10 mouse cellular contexts compared by ENCODE assay signal in the genomic region with DNA sequence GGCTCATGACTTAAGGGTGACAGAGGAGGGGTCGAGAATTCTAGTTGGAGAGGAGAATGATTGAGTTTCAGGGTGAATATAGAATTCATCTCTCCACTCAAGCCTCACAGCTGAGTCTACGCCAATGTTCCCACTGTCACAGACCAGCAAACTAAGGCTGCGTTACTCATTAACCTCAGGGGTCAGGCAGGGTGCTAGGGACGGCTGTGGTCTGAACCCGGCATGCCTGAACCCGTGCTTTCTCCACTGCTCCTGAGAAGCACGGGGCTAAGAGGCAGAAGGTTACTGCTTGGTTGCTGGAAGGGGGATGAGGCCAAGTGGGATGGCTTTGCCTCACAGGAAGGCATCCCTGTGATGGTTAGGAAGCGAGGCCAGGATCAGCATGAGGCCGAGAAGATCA. TPM values are rescaled to one million over a fixed set of nuclear protein-coding genes. Genes with fewer than 3 reads are reported as not detected.
A peak's percentile ranks its signal among the peaks of the same experiment; 100 is the strongest.
DNase-seq lines count a peak whose midpoint lies in the region; ATAC-seq and TF ChIP-seq lines count a peak whose summit lies in the region.
"Had no signal": no experiment of that assay in that cellular context is flagged by ENCODE, and none has a peak within 500 bp of the region (broad histone marks: within the 10 kb centered on the region; RNA-seq: fewer than 3 reads in every experiment).

No protein-coding gene starts in this region.

- peak overlapping the region; percentile 48 to 76 for H3K27ac ChIP-seq in heart, embryonic 14.5 days (replicated peaks in 1 of 2; ENCODE audit: control insufficient read depth in 1 of 2, insufficient read depth in 1 of 2, low read depth in 2 of 2, low read length in 2 of 2)
- H3K27ac ChIP-seq in embryonic facial prominence, embryonic 11.5 days (replicated peaks; ENCODE audit: low read depth, low read length): no peak overlapping the region
- peak overlapping the region; percentile 6; the same call in 1 of the 2 replicates for H3K27ac ChIP-seq in liver, embryonic 11.5 days (ENCODE audit: low read depth, low read length)
- H3K27ac ChIP-seq: midbrain, embryonic 15.5 days had no signal

- no peaks in the 10 kb centered on the region for H3K9me3 ChIP-seq in heart, embryonic 14.5 days (ENCODE audit: control insufficient read depth, low read length)
- H3K9me3 ChIP-seq in embryonic facial prominence, embryonic 11.5 days (replicated peaks; ENCODE audit: control insufficient read depth, low read length): no peaks in the 10 kb centered on the region
- H3K9me3 ChIP-seq in liver, embryonic 11.5 days (ENCODE audit: control insufficient read depth, low read length): no peaks in the 10 kb centered on the region
- H3K9me3 ChIP-seq: midbrain, embryonic 15.5 days had no signal

- no peaks in the 10 kb centered on the region for H3K36me3 ChIP-seq in heart, embryonic 14.5 days (ENCODE audit: control insufficient read depth, insufficient read depth, low read length)
- no peaks in the 10 kb centered on the region for H3K36me3 ChIP-seq in embryonic facial prominence, embryonic 11.5 days (replicated peaks; ENCODE audit: control insufficient read depth, insufficient read depth, low read depth, low read length)
- H3K36me3 ChIP-seq in liver, embryonic 11.5 days (ENCODE audit: control insufficient read depth, insufficient read depth, low read length): no peaks in the 10 kb centered on the region
- H3K36me3 ChIP-seq: midbrain, embryonic 15.5 days had no signal

- no peak for ATAC-seq in heart, embryonic 14.5 days (ENCODE audit: insufficient number of reproducible peaks, insufficient read depth, low FRiP score, low read depth)
- no peak for ATAC-seq in embryonic facial prominence, embryonic 11.5 days (replicated peaks; ENCODE audit: insufficient number of reproducible peaks, low FRiP score, low TSS enrichment, low read depth)
- ATAC-seq in liver, embryonic 11.5 days (replicated peaks; ENCODE audit: low FRiP score): peak; percentile 71
- ATAC-seq: CD4-positive, CD25-positive, alpha-beta regulatory T cell, adult 4 months; midbrain, embryonic 15.5 days had no signal

- no peaks in the 10 kb centered on the region; the same call in 1 of the 2 replicates for H3K27me3 ChIP-seq in heart, embryonic 14.5 days (ENCODE audit: control insufficient read depth, insufficient read depth, low read length)
- no peaks in the 10 kb centered on the region for H3K27me3 ChIP-seq in embryonic facial prominence, embryonic 11.5 days (ENCODE audit: control insufficient read depth, insufficient read depth, low read length)
- no peaks in the 10 kb centered on the region for H3K27me3 ChIP-seq in liver, embryonic 11.5 days (replicated peaks; ENCODE audit: control insufficient read depth, insufficient read depth, low read length)
- H3K27me3 ChIP-seq: midbrain, embryonic 15.5 days had no signal

- peak overlapping the region; percentile 63 for H3K4me2 ChIP-seq in heart, embryonic 14.5 days (ENCODE audit: low read length)
- peak overlapping the region; percentile 28; the same call in 1 of the 2 replicates for H3K4me2 ChIP-seq in embryonic facial prominence, embryonic 11.5 days (ENCODE audit: low read depth, low read length)
- H3K4me2 ChIP-seq in liver, embryonic 11.5 days: peak overlapping the region; percentile 46
- H3K4me2 ChIP-seq: midbrain, embryonic 15.5 days had no signal

- peaks cover 13 to 16% of the 10 kb centered on the region in 2 experiments; a peak in 3 of 4 replicates for H3K4me1 ChIP-seq in heart, embryonic 14.5 days (ENCODE audit: control insufficient read depth in 2 of 2, insufficient read depth in 2 of 2, low read length in 2 of 2)
- H3K4me1 ChIP-seq in embryonic facial prominence, embryonic 11.5 days (ENCODE audit: control insufficient read depth, insufficient read depth, low read length): no peaks in the 10 kb centered on the region; the same call in 1 of the 2 replicates
- H3K4me1 ChIP-seq in liver, embryonic 11.5 days (replicated peaks; ENCODE audit: control insufficient read depth, insufficient read depth, low read length): no peaks in the 10 kb centered on the region
- H3K4me1 ChIP-seq in lung, adult 2 months (ENCODE audit: control insufficient read depth, insufficient read depth, low read length): no peaks in the 10 kb centered on the region
- H3K4me1 ChIP-seq: midbrain, embryonic 15.5 days had no signal

- 38% methylated on average over 9 of the region's 9 CpGs for WGBS in heart, embryonic 14.5 days
- 52% methylated on average over 9 of the region's 9 CpGs for WGBS in embryonic facial prominence, embryonic 11.5 days
- WGBS in liver, embryonic 11.5 days: 46% methylated on average over 9 of the region's 9 CpGs
- 39% methylated on average over 9 of the region's 9 CpGs for WGBS in lung, adult 2 months

- H3K9ac ChIP-seq in heart, embryonic 14.5 days (ENCODE audit: low read length): peak overlapping the region; percentile 59
- no peak overlapping the region for H3K9ac ChIP-seq in embryonic facial prominence, embryonic 11.5 days (replicated peaks; ENCODE audit: low read length)
- H3K9ac ChIP-seq in liver, embryonic 11.5 days (ENCODE audit: low read depth, low read length): no peak overlapping the region
- H3K9ac ChIP-seq: midbrain, embryonic 15.5 days had no signal

- DNase-seq in heart, adult 18-20 months: no peak
- no peak for DNase-seq in embryonic facial prominence, embryonic 11.5 days (ENCODE audit: low spot score)
- DNase-seq in kidney, adult 8-10 months: peak; percentile 84 to 90
- no peak for DNase-seq in liver, embryonic 11.5 days (ENCODE audit: low spot score)
- DNase-seq in thymus, postnatal 36 days: no peak
- no peak for DNase-seq in cerebellum, adult 11-12 months
- DNase-seq in lung, adult 2 months: no peak

- no peak for TF ChIP-seq POLR2A in lung, adult 2 months (IDR thresholded peaks at IDR 0.05; ENCODE audit: borderline replicate concordance, extremely low read depth, low read depth, low read length)

- H3K4me3 ChIP-seq in heart, embryonic 14.5 days (ENCODE audit: control insufficient read depth in 1 of 2, insufficient read depth in 1 of 2, low read depth in 1 of 2, low read length in 2 of 2): peak overlapping the region; percentile 25 to 28
- no peak overlapping the region for H3K4me3 ChIP-seq in embryonic facial prominence, embryonic 11.5 days (ENCODE audit: low read depth, low read length)
- H3K4me3 ChIP-seq in liver, embryonic 11.5 days (ENCODE audit: low read depth, low read length): peak overlapping the region; percentile 23
- H3K4me3 ChIP-seq in lung, adult 2 months (replicated peaks; ENCODE audit: extremely low read depth, low read depth, low read length): no peak overlapping the region
- H3K4me3 ChIP-seq: midbrain, embryonic 15.5 days had no signal

- no peak for TF ChIP-seq CTCF in lung, adult 2 months (IDR thresholded peaks at IDR 0.05; ENCODE audit: insufficient read depth, low read length)

RNA-seq across cellular contexts. Expression of a gene that starts 0.5 kb away (rescaled TPM):
- polyA plus RNA-seq in heart, embryonic 14.5 days (2014; fragmentation: Nextera tagmentation; extraction: Ambion mirVana): 8.0 and 9.3 TPM in 2 replicates
- under 1 TPM; 0.21 to 0.35 TPM for total RNA-seq in heart, adult 18-20 months (2021)
- polyA plus RNA-seq in embryonic facial prominence, embryonic 11.5 days (2014; fragmentation: Nextera tagmentation; extraction: Ambion mirVana): 0.91 and 1.5 TPM in 2 replicates
- 17.6 and 18.7 TPM in 2 replicates for polyA plus RNA-seq in liver, embryonic 11.5 days (2014; fragmentation: Nextera tagmentation; extraction: Ambion mirVana)
- 0.70 and 0.76 TPM in 2 replicates for polyA plus RNA-seq in lung, adult 2 months (2012; rRNA removed)

RNA-seq across cellular contexts. Expression of a gene that starts 42.4 kb away (rescaled TPM):
- not detected in 2 replicates for polyA plus RNA-seq in heart, embryonic 14.5 days (2014; fragmentation: Nextera tagmentation; extraction: Ambion mirVana)
- not detected for total RNA-seq in heart, adult 18-20 months (2021)
- polyA plus RNA-seq in embryonic facial prominence, embryonic 11.5 days (2014; fragmentation: Nextera tagmentation; extraction: Ambion mirVana): not detected in 2 replicates
- 1.1 and 1.4 TPM in 2 replicates for polyA plus RNA-seq in liver, embryonic 11.5 days (2014; fragmentation: Nextera tagmentation; extraction: Ambion mirVana)
- 0.54 and 0.66 TPM in 2 replicates for polyA plus RNA-seq in lung, adult 2 months (2012; rRNA removed)
- polyA plus RNA-seq: CD4-positive, CD25-positive, alpha-beta regulatory T cell, adult 4 months had no signal

RNA-seq across cellular contexts. Expression of a gene that starts 54.8 kb away (rescaled TPM):
- polyA plus RNA-seq in heart, embryonic 14.5 days (2014; fragmentation: Nextera tagmentation; extraction: Ambion mirVana): 1.7 and 1.8 TPM in 2 replicates
- total RNA-seq in heart, adult 18-20 months (2021): 1 to 10 TPM; 1.3 to 1.7 TPM
- polyA plus RNA-seq in embryonic facial prominence, embryonic 11.5 days (2014; fragmentation: Nextera tagmentation; extraction: Ambion mirVana): 0.66 and 1.0 TPM in 2 replicates
- 3.6 and 5.5 TPM in 2 replicates for polyA plus RNA-seq in liver, embryonic 11.5 days (2014; fragmentation: Nextera tagmentation; extraction: Ambion mirVana)
- 10.3 and 15.0 TPM in 2 replicates for polyA plus RNA-seq in lung, adult 2 months (2012; rRNA removed)

Comparison
In these comparisons a context has a peak if more than half of its experiments do, and no peak if none do; other contexts are left out.
1. H3K4me3 ChIP-seq: peak in heart, embryonic 14.5 days (2 of 2) and liver, embryonic 11.5 days (single experiment); none in embryonic facial prominence, embryonic 11.5 days (single experiment) and lung, adult 2 months (single experiment).
2. DNase-seq: peak in kidney, adult 8-10 months (2 of 2); none in heart, adult 18-20 months (0 of 2), embryonic facial prominence, embryonic 11.5 days (single experiment), liver, embryonic 11.5 days (single experiment), thymus, postnatal 36 days (0 of 2), cerebellum, adult 11-12 months (single experiment) and lung, adult 2 months (single experiment).
3. Peak in every context shown above with its lines, with median percentiles within 50 percentile points of each other: H3K4me2 ChIP-seq.